Comparison of ENCODE assay signal across 15 mouse cellular contexts in genomic region chr3:120823536-120823935, GRCm38 (mm10).
"Had no signal": no experiment of that assay in that cellular context is flagged by ENCODE, and none has a peak within 500 bp of the region (broad histone marks: within the 10 kb centered on the region; RNA-seq: fewer than 3 reads in every experiment).

No protein-coding gene starts in this region.

- H3K36me3 ChIP-seq: liver, embryonic 15.5 days; midbrain, embryonic 13.5 days; midbrain, embryonic 15.5 days; neural tube, embryonic 12.5 days; stomach, embryonic 15.5 days had no signal

- H3K27ac ChIP-seq: liver, embryonic 15.5 days; macrophage; midbrain, embryonic 13.5 days; midbrain, embryonic 15.5 days; neural tube, embryonic 12.5 days; stomach, embryonic 15.5 days; stomach, postnatal 0 days had no signal

- DNase-seq: liver, postnatal 0 days; lung, embryonic 14.5 days; lung, postnatal 10 days; right cerebral cortex, postnatal 14 days; thymus, adult 18-20 months; thymus, postnatal 14 days; thymus, postnatal 36 days had no signal

- H3K4me3 ChIP-seq: liver, embryonic 15.5 days; midbrain, embryonic 13.5 days; midbrain, embryonic 15.5 days; neural tube, embryonic 12.5 days; stomach, embryonic 15.5 days had no signal

- H3K27me3 ChIP-seq: liver, embryonic 15.5 days; megakaryocyte, embryonic 14.5 days; midbrain, embryonic 13.5 days; midbrain, embryonic 15.5 days; neural tube, embryonic 12.5 days; stomach, embryonic 15.5 days had no signal

- H3K4me1 ChIP-seq: liver, embryonic 15.5 days; megakaryocyte, embryonic 14.5 days; midbrain, embryonic 13.5 days; midbrain, embryonic 15.5 days; neural tube, embryonic 12.5 days; stomach, embryonic 15.5 days had no signal
